Mouse (Mus musculus) megakaryocyte, embryonic 14.5 days (primary cell): ENCODE data around the gene Traf3ip3.

Source experiments
- FLI1 ChIP-seq: IDR thresholded peaks from 2 replicates; pipeline ENCODE4 v1.6.1; 2012; ENCODE audit warnings: low read length, inconsistent platforms, mixed read lengths
- GATA1 ChIP-seq: IDR thresholded peaks from 3 replicates; pipeline ENCODE4 v1.6.1; 2012; ENCODE audit warnings: mixed read lengths, low read length, inconsistent platforms, borderline replicate concordance

- TF ChIP-seq GATA1 (no peak), FLI1 (no peak)
These were observed 63.4 kb downstream of the Traf3ip3 start for GRCm38 (mm10) chr1:193138087-193138486.
